ENCODE assay signal across 14 mouse cellular contexts in genomic region chr12:90142011-90142410, GRCm38 (mm10).
DNase-seq lines count a peak whose midpoint lies in the region; ATAC-seq lines count a peak whose summit lies in the region.
"Had no signal": no experiment of that assay in that cellular context is flagged by ENCODE, and none has a peak within 500 bp of the region (broad histone marks: within the 10 kb centered on the region; RNA-seq: fewer than 3 reads in every experiment).

No protein-coding gene starts in this region.

- H3K4me3 ChIP-seq in hindbrain, embryonic 14.5 days (replicated peaks; ENCODE audit: low read length) = no peak overlapping the region
- no peak overlapping the region for H3K4me3 ChIP-seq in hindbrain, embryonic 11.5 days (ENCODE audit: low read depth, low read length)
- H3K4me3 ChIP-seq: embryonic facial prominence, embryonic 12.5 days; liver, embryonic 15.5 days; midbrain, embryonic 10.5 days; stomach, embryonic 15.5 days had no signal

- peak; percentile 36 for DNase-seq in hindbrain, embryonic 14.5 days (ENCODE audit: low spot score)
- DNase-seq in hindbrain, embryonic 11.5 days (ENCODE audit: low spot score) = no peak
- peak; percentile 78 to 88 for DNase-seq in cerebellum, postnatal 14 days
- DNase-seq in layer of hippocampus, adult 8-10 months (ENCODE audit: low spot score in 2 of 2) = peak; percentile 60 to 72
- peak; percentile 74 for DNase-seq in left cerebral cortex, postnatal 4 days
- DNase-seq in spleen, postnatal 36 days (ENCODE audit: low spot score in 2 of 2) = no peak
- DNase-seq in ovary, postnatal 36 days (ENCODE audit: low spot score) = no peak
- no peak for DNase-seq in T-cell, adult 2 months (ENCODE audit: low spot score)
- DNase-seq: adrenal gland, postnatal 36 days; kidney, postnatal 10 days had no signal

- H3K27me3 ChIP-seq in hindbrain, embryonic 14.5 days (ENCODE audit: control insufficient read depth, insufficient read depth, low read length) = no peaks in the 10 kb centered on the region
- no peaks in the 10 kb centered on the region for H3K27me3 ChIP-seq in hindbrain, embryonic 11.5 days (ENCODE audit: control insufficient read depth, insufficient read depth, low read length)
- H3K27me3 ChIP-seq: embryonic facial prominence, embryonic 12.5 days; liver, embryonic 15.5 days; stomach, embryonic 15.5 days had no signal

- no peaks in the 10 kb centered on the region for H3K36me3 ChIP-seq in hindbrain, embryonic 14.5 days (replicated peaks; ENCODE audit: control insufficient read depth, insufficient read depth)
- H3K36me3 ChIP-seq in hindbrain, embryonic 11.5 days (ENCODE audit: control insufficient read depth, insufficient read depth, low read length) = no peaks in the 10 kb centered on the region
- H3K36me3 ChIP-seq: embryonic facial prominence, embryonic 12.5 days; liver, embryonic 15.5 days; midbrain, embryonic 10.5 days; stomach, embryonic 15.5 days had no signal

- H3K4me1 ChIP-seq in hindbrain, embryonic 14.5 days (replicated peaks; ENCODE audit: control insufficient read depth, insufficient read depth, low read length) = no peaks in the 10 kb centered on the region
- H3K4me1 ChIP-seq in hindbrain, embryonic 11.5 days (replicated peaks; ENCODE audit: control insufficient read depth, insufficient read depth, low read length) = no peaks in the 10 kb centered on the region
- H3K4me1 ChIP-seq: embryonic facial prominence, embryonic 12.5 days; liver, embryonic 15.5 days; midbrain, embryonic 10.5 days; stomach, embryonic 15.5 days had no signal

- WGBS in hindbrain, embryonic 14.5 days = 62% methylated on average over 2 of the region's 2 CpGs
- WGBS in hindbrain, embryonic 11.5 days = 91% methylated on average over 2 of the region's 2 CpGs

- 0 out of 2 replicates have a peak overlapping the region, but pooled peaks have one; percentile 47 for H3K27ac ChIP-seq in hindbrain, embryonic 14.5 days
- H3K27ac ChIP-seq in hindbrain, embryonic 11.5 days (ENCODE audit: low read depth, low read length) = no peak overlapping the region
- H3K27ac ChIP-seq: embryonic facial prominence, embryonic 12.5 days; liver, embryonic 15.5 days; midbrain, embryonic 10.5 days; stomach, embryonic 15.5 days had no signal

- H3K9ac ChIP-seq in hindbrain, embryonic 14.5 days = no peak overlapping the region
- H3K9ac ChIP-seq in hindbrain, embryonic 11.5 days (ENCODE audit: low read depth, low read length) = no peak overlapping the region
- H3K9ac ChIP-seq: embryonic facial prominence, embryonic 12.5 days; liver, embryonic 15.5 days; stomach, embryonic 15.5 days had no signal

- ATAC-seq in hindbrain, embryonic 14.5 days (ENCODE audit: low FRiP score) = no peak; the same call in 1 of the 2 replicates
- ATAC-seq in hindbrain, embryonic 11.5 days (ENCODE audit: low FRiP score) = no peak

- intact Hi-C loops in left cerebral cortex, postnatal 4 days (cut with DNase I) = no loop called here

- H3K4me2 ChIP-seq in hindbrain, embryonic 14.5 days (replicated peaks) = no peak overlapping the region
- no peak overlapping the region for H3K4me2 ChIP-seq in hindbrain, embryonic 11.5 days (replicated peaks; ENCODE audit: low read depth, low read length)
- H3K4me2 ChIP-seq: embryonic facial prominence, embryonic 12.5 days; liver, embryonic 15.5 days; stomach, embryonic 15.5 days had no signal

- no peaks in the 10 kb centered on the region for H3K9me3 ChIP-seq in hindbrain, embryonic 14.5 days (ENCODE audit: control insufficient read depth, low read length)
- H3K9me3 ChIP-seq in hindbrain, embryonic 11.5 days (ENCODE audit: control insufficient read depth, low read length) = no peaks in the 10 kb centered on the region
- H3K9me3 ChIP-seq: embryonic facial prominence, embryonic 12.5 days; liver, embryonic 15.5 days; midbrain, embryonic 10.5 days; stomach, embryonic 15.5 days had no signal

Comparison
In these comparisons a context has a peak if more than half of its experiments do, and no peak if none do; other contexts are left out.
1. DNase-seq: peak in hindbrain, embryonic 14.5 days (single experiment), cerebellum, postnatal 14 days (2 of 2), layer of hippocampus, adult 8-10 months (2 of 2) and left cerebral cortex, postnatal 4 days (single experiment); none in hindbrain, embryonic 11.5 days (single experiment), spleen, postnatal 36 days (0 of 2), ovary, postnatal 36 days (single experiment) and T-cell, adult 2 months (single experiment).